Mouse (Mus musculus) cortical plate, adult 2 months (tissue): ENCODE results near the gene Mavs. TPM values are rescaled to one million over a fixed set of nuclear protein-coding genes. Genes with fewer than 3 reads are reported as not detected.

Source experiments
- H3K27ac ChIP-seq: fragments of 200-500 bp; 2 replicates; pipeline ENCODE4 v1.5.1; 2012; ENCODE audit warnings: low read length, control low read depth, inconsistent platforms; ENCODE audit not compliant: insufficient read depth
- H3K4me1 ChIP-seq: fragments of 200-500 bp; 2 replicates; pipeline ENCODE4 v1.6.1; 2011; ENCODE audit warnings: low read length; ENCODE audit not compliant: control insufficient read depth, insufficient read depth
- H3K4me3 ChIP-seq: fragments of 200-500 bp; 2 replicates; pipeline ENCODE4 v1.5.1; 2011; ENCODE audit warnings: mild to moderate bottlenecking, low read length, control low read depth; ENCODE audit not compliant: insufficient read depth
- CTCF ChIP-seq: fragments of 200-500 bp; IDR thresholded peaks from 2 replicates; pipeline ENCODE4 v1.5.1; 2011; ENCODE audit warnings: mild to moderate bottlenecking, control low read depth, low read length; ENCODE audit not compliant: insufficient read depth; ENCODE audit errors: extremely low read depth
- POLR2A ChIP-seq: fragments of 200-500 bp; IDR thresholded peaks from 2 replicates; pipeline ENCODE4 v1.6.1; 2011; ENCODE audit warnings: mild to moderate bottlenecking, low read length, control low read depth; ENCODE audit not compliant: insufficient read depth; ENCODE audit errors: extremely low read depth
- polyA plus RNA-seq: library from polyadenylated mRNA; depleted of rRNA; stranded (reverse); fragments of >200 nt; gene quantifications from 2 replicates; pipeline ENCODE4 v1.2.3, GENCODE M21; 2012; rRNA removed

Gene Mavs
- polyA plus RNA-seq, result 8.8 and 10.1 TPM in 2 replicates

- Histone ChIP-seq H3K4me3 (peak within 1 kb of the TSS; percentile 30), H3K27ac (no peak within 1 kb of the TSS), H3K4me1 (peaks cover 3% of the 10 kb centered on the region)
- TF ChIP-seq POLR2A (peak; percentile 88), CTCF (no peak)
Observed at GRCm38 (mm10) chr2:131233307-131234126, at the start of gene Mavs. Gene Mavs (plus strand): TSS chr2:131234063.

GRCm38 (mm10) chr2:131186343-131186742 lies 47.5 kb upstream of the Mavs start:
- H3K4me3 ChIP-seq, result peak overlapping the region; percentile 83
- H3K4me1 ChIP-seq, result peaks cover 7% of the 10 kb centered on the region
- TF ChIP-seq CTCF (no peak), POLR2A (no peak)
- 0 out of 2 replicates have a peak overlapping the region, but pooled peaks have one; percentile 19 for H3K27ac ChIP-seq

GRCm38 (mm10) chr2:131186771-131187601 lies 46.9 kb upstream of the Mavs start, which contains the start of the genes Cdc25b and Spef1:
Gene Cdc25b (plus strand): TSS chr2:131186949.
Gene Spef1 (minus strand): TSS chr2:131187282.
- H3K4me1 ChIP-seq, result peaks cover 7% of the 10 kb centered on the region
- TF ChIP-seq CTCF (no peak), POLR2A (peak; percentile 70; the same call in 1 of the 2 replicates)
- H3K27ac ChIP-seq, result peak within 1 kb of the TSS; percentile 19; the same call in 1 of the 2 replicates
- H3K4me3 ChIP-seq, result peak within 1 kb of the TSS; percentile 83

GRCm38 (mm10) chr2:131187602-131187922 lies 46.3 kb upstream of the Mavs start:
- Histone ChIP-seq H3K4me1 (peaks cover 7% of the 10 kb centered on the region), H3K27ac (no peak overlapping the region), H3K4me3 (peak overlapping the region; percentile 83)
- TF ChIP-seq POLR2A, result no peak
- no peak for TF ChIP-seq CTCF

GRCm38 (mm10) chr2:131188311-131188710 lies 45.6 kb upstream of the Mavs start:
- TF ChIP-seq POLR2A (no peak), CTCF (no peak)
- Histone ChIP-seq H3K4me3 (no peak overlapping the region), H3K4me1 (peaks cover 7% of the 10 kb centered on the region), H3K27ac (no peak overlapping the region)

- no peak overlapping the region for H3K27ac ChIP-seq
- TF ChIP-seq CTCF (no peak), POLR2A (no peak)
- H3K4me3 ChIP-seq, result no peak overlapping the region
- H3K4me1 ChIP-seq, result peaks cover 7% of the 10 kb centered on the region
Observed at GRCm38 (mm10) chr2:131189521-131190309, 44.1 kb upstream of the Mavs start.

- TF ChIP-seq CTCF (no peak), POLR2A (no peak)
- H3K4me1 ChIP-seq, result peaks cover 7% of the 10 kb centered on the region
- no peak overlapping the region for H3K27ac ChIP-seq
- H3K4me3 ChIP-seq, result no peak overlapping the region
Observed at GRCm38 (mm10) chr2:131190344-131191004, 43.4 kb upstream of the Mavs start.

- Histone ChIP-seq H3K4me1 (peaks cover 7% of the 10 kb centered on the region), H3K27ac (no peak overlapping the region), H3K4me3 (no peak overlapping the region)
- TF ChIP-seq CTCF (no peak), POLR2A (no peak)
Observed at GRCm38 (mm10) chr2:131191005-131191390, 42.9 kb upstream of the Mavs start.
